Mouse (Mus musculus): ENCODE results near the gene Serpina3i.

The Serpina3i gene

GRCm38 (mm10) chr12:104293963-104294362, 31.0 kb downstream of the Serpina3i start:
- DNase-seq (ENCODE audit: low read depth, low spot score): no peak

GRCm38 (mm10) chr12:104298049-104298448, 35.1 kb downstream of the Serpina3i start:
- DNase-seq (ENCODE audit: low read depth, low spot score): no peak

GRCm38 (mm10) chr12:104305991-104306390, 43.1 kb downstream of the Serpina3i start:
- no peak for DNase-seq (ENCODE audit: low read depth, low spot score)

GRCm38 (mm10) chr12:104314253-104314652, 51.3 kb downstream of the Serpina3i start, which contains the start of gene Serpina3j:
Serpina3j (plus strand) TSS chr12:104314553.
- no peak for DNase-seq (ENCODE audit: low read depth, low spot score)

Data from CD4-positive, CD25-positive, alpha-beta regulatory T cell, adult 2 months (primary cell).